Mouse (Mus musculus) embryonic fibroblast, embryonic 13.5 days (primary cell): ENCODE results near the gene Ddx50. TPM values are rescaled to one million over a fixed set of nuclear protein-coding genes. Genes with fewer than 3 reads are reported as not detected.
A peak's percentile ranks its signal among the peaks of the same experiment; 100 is the strongest.

Experiments
- H3K27ac ChIP-seq: 2 replicates; pipeline ENCODE4 v1.5.1; 2012; ENCODE audit warnings: low read length, control low read depth, inconsistent platforms; ENCODE audit not compliant: insufficient read depth
- H3K4me1 ChIP-seq: 2 replicates; pipeline ENCODE4 v1.6.1; 2011; ENCODE audit warnings: low read length; ENCODE audit not compliant: control insufficient read depth, insufficient read depth
- H3K4me3 ChIP-seq: 2 replicates; pipeline ENCODE4 v1.5.1; 2011; ENCODE audit warnings: mild to moderate bottlenecking, control low read depth, low read length; ENCODE audit not compliant: insufficient read depth
- CTCF ChIP-seq: IDR thresholded peaks from 2 replicates; pipeline ENCODE4 v1.5.1; 2011; ENCODE audit warnings: mild to moderate bottlenecking, control low read depth, low read length, moderate library complexity, borderline replicate concordance; ENCODE audit not compliant: insufficient read depth
- POLR2A ChIP-seq: IDR thresholded peaks from 2 replicates; pipeline ENCODE4 v1.6.1; 2011; ENCODE audit warnings: low read depth, mild to moderate bottlenecking, control low read depth, low read length, moderate library complexity
- polyA plus RNA-seq: library from polyadenylated mRNA; stranded (reverse); fragments of >200 nt; gene quantifications from 2 replicates; pipeline ENCODE4 v1.2.4, GENCODE M21; 2011; ENCODE audit warnings: low read depth; ENCODE audit not compliant: missing spikeins, insufficient read length

Gene Ddx50
- polyA plus RNA-seq: 119 and 165 TPM in 2 replicates

DNA sequence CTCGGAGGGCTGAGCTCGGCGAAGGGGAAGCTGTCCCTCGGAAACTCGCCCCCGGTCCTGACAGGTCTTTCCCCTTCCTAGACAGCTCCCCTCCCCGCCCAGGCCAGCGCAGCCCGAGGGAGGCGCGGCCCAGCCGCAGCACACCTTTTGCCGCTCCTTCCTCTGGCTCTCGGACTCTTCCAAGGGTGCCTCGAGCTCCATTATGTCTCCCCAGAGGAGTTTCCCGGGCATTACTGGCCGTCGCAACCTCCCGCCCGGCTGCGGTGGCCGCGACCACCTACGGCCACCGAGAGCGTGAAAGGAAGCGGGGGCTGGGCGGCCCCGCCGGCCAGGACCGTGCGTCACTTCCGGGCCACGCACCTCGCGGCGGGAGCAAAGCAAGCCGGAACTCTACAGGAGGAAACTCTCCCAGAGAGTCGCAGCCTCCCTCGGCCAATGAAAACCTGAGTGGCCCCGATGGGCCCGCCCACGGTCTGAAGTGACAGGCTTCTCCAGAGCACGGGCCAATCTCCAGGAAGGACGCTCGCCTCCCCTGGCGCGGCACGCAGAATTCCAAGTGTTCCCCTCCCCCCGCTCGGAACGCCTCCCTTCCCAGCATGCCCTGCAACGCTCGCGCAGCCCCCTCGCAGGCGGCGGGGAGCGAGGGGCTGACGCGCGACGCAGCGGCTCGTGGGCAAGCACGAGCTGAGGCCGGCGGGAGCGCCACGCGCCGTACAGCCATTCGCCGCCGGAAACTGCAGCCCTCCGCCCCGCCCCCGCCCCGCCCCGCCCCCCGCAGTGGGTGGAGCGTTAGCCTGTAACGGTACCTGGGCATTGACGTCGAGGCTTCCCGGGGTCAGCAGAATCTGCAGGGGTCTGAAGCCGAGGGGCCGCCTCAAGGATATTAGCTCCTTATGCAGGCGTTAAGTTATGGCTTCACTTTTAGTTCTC lies at the start of gene Ddx50:
TSS of gene Ddx50 (minus strand) at position 338 of the 930 bp plus-strand sequence.
- TF ChIP-seq CTCF: no peak
- peak; percentile 89 for TF ChIP-seq POLR2A
- H3K27ac ChIP-seq: peak within 1 kb of the TSS; percentile 93
- peak within 1 kb of the TSS; percentile 88 for H3K4me3 ChIP-seq
- peaks cover 5% of the 10 kb centered on the region; the same call in 1 of the 2 replicates for H3K4me1 ChIP-seq

- no peak overlapping the region for H3K27ac ChIP-seq
- no peaks in the 10 kb centered on the region for H3K4me1 ChIP-seq
- no peak for TF ChIP-seq POLR2A
- TF ChIP-seq CTCF: no peak
- no peak overlapping the region for H3K4me3 ChIP-seq
Measured at GRCm38 (mm10) chr10:62692771-62693170, 41.8 kb upstream of the Ddx50 start.

DNA sequence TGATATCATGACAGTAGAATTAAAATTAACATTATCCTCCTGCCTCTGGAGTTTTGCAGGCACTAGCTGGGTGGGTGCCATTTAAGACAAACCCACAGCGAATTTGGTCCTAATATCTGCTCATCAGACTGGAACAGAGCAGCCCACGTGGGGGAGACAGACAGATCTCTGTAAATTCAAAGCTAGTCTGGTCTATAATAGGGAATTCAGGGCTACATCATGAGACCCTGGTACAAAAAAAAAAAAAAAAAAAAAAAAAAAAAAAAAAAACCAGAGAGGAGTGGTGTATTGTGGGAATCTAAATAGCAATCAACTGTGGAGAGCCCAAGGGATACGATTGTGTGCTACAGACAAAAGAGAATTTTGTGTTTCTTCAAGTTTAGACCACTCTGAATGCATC lies 41.2 kb upstream of the Ddx50 start:
- no peak overlapping the region for H3K4me3 ChIP-seq
- no peaks in the 10 kb centered on the region for H3K4me1 ChIP-seq
- no peak overlapping the region for H3K27ac ChIP-seq
- TF ChIP-seq CTCF: no peak

DNA sequence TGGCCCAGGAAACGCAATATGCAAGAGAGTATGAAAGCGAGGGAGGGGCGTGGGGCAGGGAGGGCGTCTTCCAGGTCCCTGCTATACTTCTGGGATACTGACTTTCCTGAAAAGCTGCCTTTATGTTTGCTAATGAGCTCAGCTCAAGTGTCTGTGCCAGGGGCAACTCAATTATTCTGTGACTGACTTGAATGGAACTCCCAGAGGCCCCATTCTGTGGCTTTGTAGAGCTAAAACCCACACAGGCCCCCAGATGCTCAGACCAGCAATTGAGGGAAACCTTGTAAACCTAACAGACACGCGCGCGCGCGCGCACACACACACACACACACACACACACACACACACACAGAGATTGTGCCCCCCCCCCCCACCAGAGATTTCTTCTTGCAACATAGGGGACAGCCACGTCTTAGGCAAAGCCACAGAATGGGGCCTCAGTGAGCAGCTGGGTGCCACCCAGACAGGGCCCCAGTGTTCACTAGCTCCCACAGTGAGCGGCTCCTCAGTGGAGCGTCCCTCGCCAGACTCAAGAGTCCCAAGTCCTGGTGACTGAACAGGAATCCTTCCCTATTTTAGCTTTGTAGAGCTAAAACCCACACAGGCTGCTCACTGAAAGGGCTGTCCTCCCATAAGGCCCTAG lies 36.1 kb upstream of the Ddx50 start:
- H3K4me3 ChIP-seq: no peak overlapping the region
- no peaks in the 10 kb centered on the region for H3K4me1 ChIP-seq
- H3K27ac ChIP-seq: no peak overlapping the region
- TF ChIP-seq CTCF (no peak), POLR2A (no peak)

DNA sequence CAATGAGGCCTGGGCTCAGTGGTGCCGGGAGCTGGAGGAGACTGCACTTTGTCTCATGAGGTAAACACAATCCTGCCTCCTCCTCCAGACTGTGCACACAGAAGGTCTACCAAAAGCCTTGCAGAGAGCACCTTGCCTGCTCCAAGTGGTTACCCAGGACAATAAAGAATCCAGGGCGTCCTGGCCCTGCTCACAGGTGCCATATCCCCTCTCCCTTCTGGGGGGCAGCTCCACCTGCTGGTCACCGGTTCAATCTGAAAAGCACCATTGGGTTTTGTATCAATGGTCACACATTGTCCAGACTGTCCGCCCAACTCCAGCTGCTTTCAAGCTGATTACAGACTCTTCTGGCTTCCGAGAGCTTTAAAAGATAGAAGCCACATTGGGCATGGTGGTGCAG lies 32.0 kb upstream of the Ddx50 start:
- no peak overlapping the region for H3K27ac ChIP-seq
- TF ChIP-seq CTCF (peak; percentile 27; the same call in 1 of the 2 replicates), POLR2A (no peak)
- H3K4me3 ChIP-seq: no peak overlapping the region
- H3K4me1 ChIP-seq: no peaks in the 10 kb centered on the region

GRCm38 (mm10) chr10:62679833-62680232 lies 28.8 kb upstream of the Ddx50 start:
- Histone ChIP-seq H3K4me1 (no peaks in the 10 kb centered on the region), H3K4me3 (no peak overlapping the region), H3K27ac (no peak overlapping the region)
- no peak for TF ChIP-seq CTCF
- no peak for TF ChIP-seq POLR2A

DNA sequence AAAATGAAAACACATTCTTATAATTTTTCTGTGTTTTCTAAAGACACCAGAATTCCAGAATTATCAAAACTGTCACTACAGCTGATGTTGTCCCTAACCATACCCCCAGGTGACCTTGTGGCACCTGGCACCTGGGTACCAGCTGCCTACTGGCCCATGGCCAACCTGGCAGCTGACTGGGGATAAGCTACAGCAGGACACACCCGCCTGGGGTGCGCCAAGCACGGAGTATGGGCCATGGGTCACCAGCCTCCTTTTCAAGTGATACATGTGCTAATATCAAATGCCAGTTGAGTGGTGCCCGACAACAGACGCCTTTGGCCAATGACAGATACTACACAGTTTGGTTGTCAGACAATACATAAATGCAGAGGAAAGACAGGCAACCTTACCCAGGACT lies 26.3 kb upstream of the Ddx50 start:
- TF ChIP-seq CTCF (no peak), POLR2A (no peak)
- Histone ChIP-seq H3K4me3 (no peak overlapping the region), H3K27ac (no peak overlapping the region), H3K4me1 (no peaks in the 10 kb centered on the region)

DNA sequence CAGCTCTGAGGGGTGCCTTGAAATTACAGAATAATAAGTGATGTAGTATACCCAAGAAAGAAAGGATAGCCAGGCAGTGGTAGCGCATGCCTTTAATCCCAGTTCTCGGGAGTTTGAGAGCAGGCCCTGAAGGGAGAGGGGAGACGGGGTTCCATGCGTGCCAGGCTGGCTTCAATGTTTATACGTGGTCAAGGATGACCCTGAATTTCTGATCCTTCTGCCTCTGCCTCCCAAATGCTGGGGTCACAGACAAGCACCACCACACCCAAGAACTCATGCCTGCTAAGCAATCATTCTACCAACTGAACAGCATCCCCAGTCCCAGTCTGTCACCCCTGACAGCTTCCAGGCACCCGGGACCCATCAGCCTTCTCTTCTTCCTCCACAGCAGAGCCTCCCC lies 25.2 kb upstream of the Ddx50 start:
- Histone ChIP-seq H3K27ac (no peak overlapping the region), H3K4me1 (no peaks in the 10 kb centered on the region), H3K4me3 (no peak overlapping the region)
- TF ChIP-seq CTCF (no peak), POLR2A (no peak)

DNA sequence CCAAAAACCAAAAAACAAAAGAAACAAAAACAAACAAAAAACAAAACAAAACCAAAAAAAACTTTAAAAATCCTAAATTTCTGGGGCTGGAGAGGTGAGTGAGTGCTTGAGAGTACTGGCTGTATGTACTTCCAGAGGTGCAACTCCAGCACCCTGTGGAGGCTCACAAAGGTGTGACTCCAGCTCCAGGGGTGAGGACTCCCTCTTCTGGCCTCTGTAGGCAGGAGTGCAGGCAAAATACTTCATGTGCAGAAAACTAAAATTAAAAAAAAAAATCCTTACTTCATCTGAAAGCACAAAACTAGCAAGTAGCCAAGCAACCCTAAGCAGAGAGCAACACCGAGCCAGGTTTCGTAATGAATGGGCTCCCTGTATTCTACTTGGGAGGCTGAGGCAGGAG lies 21.3 kb upstream of the Ddx50 start:
- Histone ChIP-seq H3K27ac (no peak overlapping the region), H3K4me3 (no peak overlapping the region), H3K4me1 (no peaks in the 10 kb centered on the region)
- TF ChIP-seq CTCF (no peak), POLR2A (no peak)

- Histone ChIP-seq H3K4me1 (no peaks in the 10 kb centered on the region), H3K27ac (no peak overlapping the region), H3K4me3 (no peak overlapping the region)
- no peak for TF ChIP-seq POLR2A
- TF ChIP-seq CTCF: no peak
Measured at GRCm38 (mm10) chr10:62669245-62669644, 18.2 kb upstream of the Ddx50 start.
